Mouse (Mus musculus) heart, embryonic 14.5 days (tissue): Measurements from ENCODE around the gene Rgl3. TPM values are rescaled to one million over a fixed set of nuclear protein-coding genes. Genes with fewer than 3 reads are reported as not detected.

Source experiments
- ATAC-seq: fragments of 200-750 bp; cut with Nextera tagmentation; 2 replicates; pipeline ENCODE4 v1.8.0; 2017; ENCODE audit warnings: low read depth, moderate TSS enrichment; ENCODE audit not compliant: insufficient number of reproducible peaks, insufficient read depth, low FRiP score
- H3K27ac ChIP-seq, 2 experiments: fragments of 200-500 bp in 1 of 2; fragments of 300-500 bp in 1 of 2; sonication (generic) in 1 of 2; replicated peaks in 1 of 2; 2 replicates each; pipeline ENCODE4 v1.5.1; 2012 to 2014; ENCODE audit warnings: low read depth in 2 of 2, low read length in 2 of 2, control low read depth in 1 of 2, mild to moderate bottlenecking in 1 of 2, mixed read lengths in 1 of 2; ENCODE audit not compliant: control insufficient read depth in 1 of 2, insufficient read depth in 1 of 2
- H3K27me3 ChIP-seq: fragments of 300-500 bp; sonication (generic); 2 replicates; pipeline ENCODE4 v1.6.1; 2014; ENCODE audit warnings: mild to moderate bottlenecking, low read length, control low read depth; ENCODE audit not compliant: control insufficient read depth, insufficient read depth
- H3K36me3 ChIP-seq: fragments of 300-500 bp; sonication (generic); 2 replicates; pipeline ENCODE4 v1.6.1; 2014; ENCODE audit warnings: mild to moderate bottlenecking, control low read depth, low read length, mixed read lengths; ENCODE audit not compliant: control insufficient read depth, insufficient read depth
- H3K4me1 ChIP-seq, 2 experiments: fragments of 200-500 bp in 1 of 2; fragments of 300-500 bp in 1 of 2; sonication (generic) in 1 of 2; 2 replicates each; pipeline ENCODE4 v1.6.1; 2012 to 2014; ENCODE audit warnings: low read length in 2 of 2, control low read depth in 1 of 2, mixed read lengths in 1 of 2; ENCODE audit not compliant: control insufficient read depth in 2 of 2, insufficient read depth in 2 of 2
- H3K4me2 ChIP-seq: fragments of 300-500 bp; sonication (generic); 2 replicates; pipeline ENCODE4 v1.6.1; 2014; ENCODE audit warnings: mild to moderate bottlenecking, low read length
- H3K4me3 ChIP-seq, 2 experiments: fragments of 200-500 bp in 1 of 2; fragments of 300-500 bp in 1 of 2; sonication (generic) in 1 of 2; 2 replicates each; pipeline ENCODE4 v1.5.1; 2012 to 2014; ENCODE audit warnings: low read length in 2 of 2, mild to moderate bottlenecking in 2 of 2, control low read depth in 1 of 2, low read depth in 1 of 2, moderate library complexity in 1 of 2; ENCODE audit not compliant: control insufficient read depth in 1 of 2, insufficient read depth in 1 of 2
- H3K9ac ChIP-seq: fragments of 300-500 bp; sonication (generic); 2 replicates; pipeline ENCODE4 v1.6.1; 2014; ENCODE audit warnings: mild to moderate bottlenecking, low read length
- H3K9me3 ChIP-seq: fragments of 300-500 bp; sonication (generic); 2 replicates; pipeline ENCODE4 v1.6.1; 2016; ENCODE audit warnings: low read length, control low read depth; ENCODE audit not compliant: control insufficient read depth
- WGBS: fragments of 180-500 bp; shearing (Covaris S2); extraction: QIAGEN DNeasy Blood & Tissue Kit; methylation state at CpG from one replicate; pipeline ENCODE4 v1.1.7; 2014; 5-methylcytosine and 5-hydroxymethylcytosine counted together
- polyA plus RNA-seq: library from polyadenylated mRNA; unstranded; fragments of >200 nt; fragmentation: Nextera tagmentation; extraction: Ambion mirVana; gene quantifications from 2 replicates; pipeline ENCODE4 v1.2.1, GENCODE M21; 2014

Gene Rgl3
- polyA plus RNA-seq, 1 experiment from 2014 or later = 0.97 TPM

DNA sequence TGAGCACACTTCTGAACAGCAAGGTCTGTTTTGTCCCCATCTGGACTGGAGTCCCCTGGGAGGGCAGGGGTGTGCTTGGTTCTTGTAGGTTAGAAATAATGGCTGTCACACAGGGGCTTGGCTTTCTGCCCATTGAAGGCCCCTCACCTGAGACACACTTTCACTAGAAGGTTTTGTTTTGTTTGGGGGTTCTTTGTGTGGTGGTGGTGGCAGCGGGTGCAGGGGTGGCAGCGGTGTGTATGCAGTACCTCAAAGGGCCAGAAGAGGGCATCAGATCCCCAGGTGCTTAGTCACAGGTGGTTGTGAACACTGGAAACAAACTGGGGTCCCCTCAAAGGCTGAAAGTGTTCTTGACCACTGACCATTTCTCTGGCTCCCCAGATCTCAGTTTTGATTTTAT lies 11.3 kb downstream of the Rgl3 start:
- no peak for ATAC-seq
- Histone ChIP-seq H3K36me3 (no peaks in the 10 kb centered on the region), H3K27me3 (0 out of 2 replicates have a peak, but pooled peaks cover 20% of the 10 kb centered on the region), H3K4me2 (no peak overlapping the region), H3K4me3 (no peak overlapping the region), H3K4me1 (no peaks in the 10 kb centered on the region), H3K9ac (no peak overlapping the region), H3K9me3 (0 out of 2 replicates have a peak, but pooled peaks cover 3% of the 10 kb centered on the region), H3K27ac (no peak overlapping the region)
- 15% methylated on average over 2 of the region's 2 CpGs for WGBS

DNA sequence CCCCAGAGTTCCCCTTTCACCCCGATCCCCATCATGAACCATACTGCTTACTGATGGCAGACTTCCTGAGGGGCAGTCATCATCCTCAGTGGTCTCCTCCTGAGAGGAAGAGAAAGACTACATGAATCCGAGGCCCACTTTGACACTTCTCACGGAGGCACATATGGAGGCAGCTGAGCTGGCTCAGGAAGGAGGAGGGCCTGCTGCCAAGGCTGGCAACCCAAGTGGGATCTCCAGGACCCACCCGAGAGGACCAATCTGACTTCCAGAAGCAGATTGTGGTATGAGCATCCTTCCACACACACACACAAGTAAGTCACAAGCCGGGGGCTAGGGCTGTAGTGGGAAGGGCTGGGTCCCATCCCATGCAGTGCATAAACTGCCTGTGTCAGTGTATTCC lies 11.9 kb downstream of the Rgl3 start:
- Histone ChIP-seq H3K4me3 (no peak overlapping the region), H3K4me2 (no peak overlapping the region), H3K27ac (no peak overlapping the region), H3K9me3 (0 out of 2 replicates have a peak, but pooled peaks cover 3% of the 10 kb centered on the region), H3K9ac (no peak overlapping the region), H3K4me1 (no peaks in the 10 kb centered on the region), H3K27me3 (0 out of 2 replicates have a peak, but pooled peaks cover 18% of the 10 kb centered on the region), H3K36me3 (no peaks in the 10 kb centered on the region)
- ATAC-seq = no peak
- WGBS = 76% methylated on average over 5 of the region's 5 CpGs

DNA sequence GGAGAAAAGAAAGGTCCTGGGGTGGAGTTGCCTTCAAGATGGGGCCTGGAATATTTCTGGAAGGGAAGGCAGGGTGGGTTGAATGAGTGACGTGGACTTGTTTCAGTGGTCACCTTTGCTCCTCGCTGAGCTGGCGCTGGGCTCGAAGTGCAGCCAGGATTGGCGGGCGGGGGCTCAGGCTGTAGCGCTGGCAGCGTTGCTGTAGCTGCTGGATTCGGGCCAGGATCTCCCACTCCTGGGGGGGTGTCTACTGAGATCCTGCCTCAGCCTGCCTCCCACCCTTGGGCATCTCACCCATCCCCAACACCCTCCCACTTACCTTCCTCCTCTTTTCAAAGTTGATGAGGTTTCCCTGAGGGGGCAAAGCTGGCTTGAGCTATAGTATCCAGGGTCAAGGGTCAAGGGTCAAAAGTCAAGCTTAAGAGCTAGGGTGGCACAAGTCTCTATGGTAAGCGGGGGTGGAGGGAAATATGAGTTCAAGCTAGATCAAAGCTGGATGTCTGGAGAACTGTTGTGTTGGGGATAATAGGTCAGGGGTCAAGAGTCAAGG lies 12.5 kb downstream of the Rgl3 start:
- ATAC-seq = no peak
- 75% methylated on average over 9 of the region's 10 CpGs for WGBS
- H3K4me1 ChIP-seq = no peaks in the 10 kb centered on the region
- H3K27ac ChIP-seq = no peak overlapping the region
- no peak overlapping the region for H3K4me2 ChIP-seq
- no peak overlapping the region for H3K9ac ChIP-seq
- 0 out of 2 replicates have a peak, but pooled peaks cover 12% of the 10 kb centered on the region for H3K27me3 ChIP-seq
- H3K9me3 ChIP-seq = 0 out of 2 replicates have a peak, but pooled peaks cover 3% of the 10 kb centered on the region
- no peak overlapping the region for H3K4me3 ChIP-seq
- H3K36me3 ChIP-seq = no peaks in the 10 kb centered on the region

DNA sequence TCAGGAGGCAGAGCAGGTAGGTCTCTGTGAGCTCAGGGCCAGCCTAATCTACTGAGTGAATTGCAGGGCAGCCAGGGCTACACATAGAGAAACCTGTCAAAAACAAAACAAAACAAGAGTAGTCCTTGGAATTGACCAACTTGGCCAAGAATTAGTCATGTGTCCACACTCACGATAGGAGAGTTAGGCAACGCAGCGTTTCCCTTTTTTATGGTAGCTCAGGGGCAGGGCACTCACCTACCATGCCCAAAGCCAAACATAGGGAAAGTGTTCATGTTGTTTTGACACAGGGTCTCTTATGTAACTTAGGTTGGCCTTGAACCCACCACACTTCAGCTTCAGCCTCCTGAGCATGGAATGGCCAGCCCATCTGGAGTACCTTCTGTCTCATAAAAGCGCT lies 19.9 kb downstream of the Rgl3 start:
- H3K4me3 ChIP-seq = no peak overlapping the region
- no peaks in the 10 kb centered on the region for H3K36me3 ChIP-seq
- no peak overlapping the region for H3K9ac ChIP-seq
- H3K4me1 ChIP-seq = no peaks in the 10 kb centered on the region
- no peak for ATAC-seq
- no peak overlapping the region for H3K4me2 ChIP-seq
- H3K27me3 ChIP-seq = no peaks in the 10 kb centered on the region
- H3K27ac ChIP-seq = no peak overlapping the region
- no peaks in the 10 kb centered on the region for H3K9me3 ChIP-seq
- 82% methylated on average over 4 of the region's 4 CpGs for WGBS

DNA sequence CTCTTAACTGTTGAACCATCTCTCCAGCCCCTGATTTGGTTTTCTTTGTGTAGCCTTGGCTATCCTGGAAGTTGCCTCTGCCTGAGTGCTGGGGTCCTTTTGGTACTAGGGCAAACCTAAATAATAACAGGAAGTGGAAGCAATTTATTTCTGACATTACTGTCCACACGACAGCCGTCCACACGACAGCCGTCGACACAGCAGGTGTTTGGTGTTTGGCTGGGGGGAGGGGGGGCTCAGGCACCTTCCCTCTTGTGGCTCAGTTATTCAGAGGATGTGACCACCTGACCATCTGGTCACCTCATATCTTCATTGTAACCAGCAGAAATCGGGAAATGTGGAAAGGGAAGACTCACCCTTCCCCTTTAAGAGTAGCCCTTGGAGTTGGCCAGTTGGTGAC lies 20.4 kb downstream of the Rgl3 start:
- H3K4me3 ChIP-seq = no peak overlapping the region
- H3K36me3 ChIP-seq = no peaks in the 10 kb centered on the region
- WGBS = 61% methylated on average over 6 of the region's 6 CpGs
- peaks cover 0 to 2% of the 10 kb centered on the region in 2 experiments; a peak in 1 of 4 replicates for H3K4me1 ChIP-seq
- no peaks in the 10 kb centered on the region for H3K9me3 ChIP-seq
- H3K4me2 ChIP-seq = no peak overlapping the region
- no peaks in the 10 kb centered on the region for H3K27me3 ChIP-seq
- no peak overlapping the region for H3K27ac ChIP-seq
- no peak for ATAC-seq
- no peak overlapping the region for H3K9ac ChIP-seq

DNA sequence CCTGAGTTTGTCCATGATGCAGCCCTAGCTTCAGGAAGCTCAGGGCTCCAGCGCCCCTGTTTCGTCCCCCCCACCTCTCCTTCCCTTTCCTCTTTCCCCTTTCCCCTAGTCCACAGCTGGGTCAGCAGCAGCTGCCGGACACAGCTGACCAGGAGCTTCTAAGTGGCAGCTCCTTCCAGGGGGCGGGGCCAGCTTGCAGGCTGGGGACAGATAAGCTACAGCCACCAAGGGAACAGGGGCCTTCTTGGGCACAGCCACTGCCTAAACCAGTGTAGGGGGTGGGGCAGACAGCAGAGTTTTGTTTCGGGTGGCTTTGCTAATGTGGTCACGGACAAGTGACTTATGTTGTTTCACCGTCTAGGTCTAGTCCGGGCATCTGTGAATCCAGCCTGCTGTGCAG lies 25.8 kb downstream of the Rgl3 start, which contains the start of gene Epor:
Epor (minus strand) TSS at position 90 of the 400 bp plus-strand sequence.
- peak within 1 kb of the TSS; percentile 77 for H3K4me2 ChIP-seq
- peak within 1 kb of the TSS; percentile 31 to 46 for H3K4me3 ChIP-seq
- 0 out of 2 replicates have a peak, but pooled peaks cover 1% of the 10 kb centered on the region for H3K36me3 ChIP-seq
- H3K9ac ChIP-seq = peak within 1 kb of the TSS; percentile 67
- peaks cover 19 to 35% of the 10 kb centered on the region in 2 experiments for H3K4me1 ChIP-seq
- peaks cover 19% of the 10 kb centered on the region for H3K27me3 ChIP-seq
- 4% methylated on average over 8 of the region's 8 CpGs for WGBS
- ATAC-seq = peak; percentile 66
- peak within 1 kb of the TSS in 1 of 2 experiments; percentile 37; a peak in 2 of 4 replicates for H3K27ac ChIP-seq
- no peaks in the 10 kb centered on the region for H3K9me3 ChIP-seq

DNA sequence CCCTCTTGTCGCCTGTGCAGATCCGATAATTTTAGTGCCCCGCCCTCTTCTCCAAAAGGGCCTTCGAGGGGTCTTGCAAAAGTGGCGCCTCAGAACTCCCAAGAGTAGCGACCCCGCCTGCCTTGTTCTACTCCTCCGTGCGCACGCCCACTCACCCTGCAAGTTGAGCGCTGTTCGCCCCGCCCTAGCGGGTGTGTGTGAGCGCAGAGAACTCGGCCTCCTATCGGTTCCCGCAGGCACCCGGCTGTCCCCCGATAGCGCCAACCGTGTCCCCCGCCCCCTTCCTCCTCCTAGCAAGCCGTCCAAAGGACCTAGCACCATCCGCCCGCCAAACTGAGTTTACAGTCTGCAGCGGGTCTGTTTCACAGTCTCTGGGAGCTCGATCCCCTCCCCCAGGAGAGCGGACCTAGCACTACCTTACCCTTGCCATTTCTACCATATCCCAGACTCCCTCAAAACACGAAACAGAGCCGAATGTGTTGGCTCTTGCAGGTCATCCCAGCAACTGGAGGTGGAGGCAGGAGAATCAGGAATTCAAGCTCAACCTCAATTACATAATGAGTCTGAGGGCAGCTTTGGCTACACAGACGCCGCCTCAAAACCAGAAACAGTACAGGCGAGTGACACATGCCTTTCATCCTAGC lies 26.7 kb downstream of the Rgl3 start:
- H3K27ac ChIP-seq = peak overlapping the region in 1 of 2 experiments; percentile 37; a peak in 1 of 4 replicates
- no peaks in the 10 kb centered on the region for H3K9me3 ChIP-seq

More for the DNA sequence above, 26.7 kb downstream of the Rgl3 start:
- ATAC-seq = peak; percentile 67; the same call in 1 of the 2 replicates
- Histone ChIP-seq H3K36me3 (0 out of 2 replicates have a peak, but pooled peaks cover 4% of the 10 kb centered on the region), H3K4me3 (peak overlapping the region; percentile 31 to 46), H3K4me1 (peaks cover 20 to 36% of the 10 kb centered on the region in 2 experiments), H3K9ac (peak overlapping the region; percentile 67), H3K27me3 (peaks cover 19% of the 10 kb centered on the region), H3K4me2 (peak overlapping the region; percentile 77)
- 2% methylated on average over 34 of the region's 34 CpGs for WGBS
